Mouse (Mus musculus) brown adipose tissue, adult 24 weeks (tissue): Measurements from ENCODE around the gene Leng1. TPM values are rescaled to one million over a fixed set of nuclear protein-coding genes. Genes with fewer than 3 reads are reported as not detected.
A peak's percentile ranks its signal among the peaks of the same experiment; 100 is the strongest.

Experiments
- H3K27ac ChIP-seq: fragments of 200-500 bp; replicated peaks from 2 replicates; pipeline ENCODE4 v1.5.1; 2012; ENCODE audit warnings: low read depth, mild to moderate bottlenecking, low read length
- H3K4me1 ChIP-seq: fragments of 200-500 bp; 2 replicates; pipeline ENCODE4 v1.6.1; 2012; ENCODE audit warnings: low read length, mixed read lengths; ENCODE audit not compliant: control insufficient read depth, insufficient read depth, insufficient read length
- H3K4me3 ChIP-seq: fragments of 200-500 bp; 2 replicates; pipeline ENCODE4 v1.5.1; 2012; ENCODE audit warnings: low read depth, mild to moderate bottlenecking, low read length, moderate library complexity; ENCODE audit not compliant: insufficient read depth
- polyA plus RNA-seq: library from polyadenylated mRNA; stranded (reverse); fragments of >200 nt; gene quantifications from 2 replicates; pipeline ENCODE4 v1.2.4, GENCODE M21; 2012; ENCODE audit not compliant: missing spikeins, insufficient read depth, insufficient read length

The Leng1 gene
- polyA plus RNA-seq, 1 experiment = 19.4 TPM

DNA sequence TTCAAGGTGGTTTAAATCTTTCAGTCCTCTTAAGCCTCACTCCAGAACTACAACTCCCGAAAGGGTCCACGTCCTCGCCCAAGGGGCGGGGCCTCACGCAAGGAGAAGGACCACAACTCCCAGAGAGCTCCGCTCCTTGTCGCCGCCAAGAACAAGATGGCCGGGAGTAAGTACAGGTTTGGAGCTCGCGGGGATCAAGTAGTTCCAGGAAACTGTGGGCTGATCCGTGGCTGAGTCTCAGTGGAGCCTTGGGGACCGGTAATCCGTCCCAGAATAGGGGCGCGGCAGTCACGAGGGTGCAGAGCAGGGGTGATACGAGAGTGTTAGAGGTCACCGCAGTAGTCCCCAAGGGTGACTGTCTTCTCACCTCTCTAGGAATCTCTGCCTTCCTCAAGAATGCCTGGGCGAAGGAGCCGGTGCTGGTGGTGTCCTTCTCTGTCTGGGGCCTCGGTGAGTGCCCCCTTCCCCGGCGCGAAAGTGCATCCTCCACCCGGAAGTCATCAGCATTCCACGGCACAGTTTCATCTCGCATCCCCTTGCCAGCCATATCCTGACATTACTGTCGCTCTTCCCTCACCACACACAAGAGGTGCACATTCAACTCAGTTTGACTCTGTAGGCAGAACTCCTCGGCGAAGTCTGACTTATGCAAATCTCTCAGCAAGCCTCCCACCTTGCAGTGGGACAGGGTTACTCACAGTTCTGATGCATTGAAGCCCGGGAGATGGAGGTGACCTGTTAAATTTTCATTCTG, 48.2 kb downstream of the Leng1 start, which contains the start of gene Ndufa3:
TSS of gene Ndufa3 (plus strand) at position 132 of the 754 bp plus-strand sequence.
- H3K4me1 ChIP-seq = no peaks in the 10 kb centered on the region
- peak within 1 kb of the TSS; percentile 94 for H3K27ac ChIP-seq
- H3K4me3 ChIP-seq = peak within 1 kb of the TSS; percentile 79

DNA sequence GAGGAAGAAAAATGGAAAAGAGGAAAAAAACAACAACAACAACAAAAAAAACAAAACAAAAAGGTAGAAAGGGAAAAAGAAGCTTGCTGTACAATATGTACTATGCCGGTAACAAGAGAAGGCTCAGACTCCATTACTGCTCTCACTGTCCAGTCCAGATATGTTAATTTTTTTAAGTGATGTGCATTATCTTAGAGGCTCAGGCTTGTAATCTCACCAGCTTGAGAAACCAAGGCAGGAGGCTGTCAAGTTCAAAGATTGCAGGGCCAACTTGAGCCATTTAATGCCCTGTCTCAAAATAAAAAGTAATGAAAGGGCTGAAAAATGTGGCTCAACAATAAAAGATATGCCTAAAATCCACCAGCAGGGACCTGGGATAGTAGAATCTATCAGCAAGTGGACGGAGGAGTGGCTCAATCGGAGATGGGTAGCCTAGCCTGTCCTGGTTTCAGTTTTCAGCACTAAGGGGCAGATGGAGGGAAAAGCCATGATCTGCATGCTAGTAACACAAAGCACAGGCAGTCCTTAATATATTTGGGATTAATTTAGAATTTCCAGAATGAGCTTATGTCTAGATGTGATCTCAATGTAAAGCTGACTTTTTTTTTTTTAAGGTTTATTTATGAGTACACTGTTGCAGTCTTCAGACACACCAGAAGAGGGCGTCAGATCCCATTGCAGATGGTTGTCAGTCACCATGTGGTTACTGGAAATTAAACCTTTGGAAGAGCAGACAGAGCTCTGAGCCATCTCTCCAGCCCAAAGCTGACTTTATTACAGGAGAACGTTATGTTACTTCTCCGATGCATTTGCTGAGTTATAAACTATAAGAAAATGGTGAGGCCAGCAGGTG, 49.0 kb downstream of the Leng1 start:
- 0 out of 2 replicates have a peak overlapping the region, but pooled peaks have one; percentile 20 for H3K4me3 ChIP-seq
- peaks cover under 1% of the 10 kb centered on the region for H3K4me1 ChIP-seq
- no peak overlapping the region for H3K27ac ChIP-seq

DNA sequence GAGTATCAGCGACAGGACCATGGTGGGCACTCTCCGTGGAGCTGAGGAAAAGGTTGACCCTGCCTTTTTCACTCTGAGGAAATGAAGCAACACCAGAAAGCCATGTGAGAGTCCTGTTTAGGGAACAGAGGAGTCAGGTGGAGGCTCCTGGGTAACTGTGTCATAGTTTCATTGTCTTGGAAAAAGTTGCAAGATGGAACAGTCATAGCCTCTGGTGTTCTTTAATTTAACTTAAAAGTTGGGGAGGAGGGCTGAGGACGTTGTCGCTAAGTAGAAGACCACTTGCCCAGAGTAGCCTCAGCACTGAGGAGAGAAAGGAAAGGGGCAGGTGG, 49.6 kb downstream of the Leng1 start, which contains the start of gene Oscar:
TSS of gene Oscar (minus strand) at position 101 of the 332 bp plus-strand sequence.
- no peak within 1 kb of the TSS for H3K27ac ChIP-seq
- H3K4me3 ChIP-seq = 0 out of 2 replicates have a peak within 1 kb of the TSS, but pooled peaks have one; percentile 20
- peaks cover 3% of the 10 kb centered on the region for H3K4me1 ChIP-seq

DNA sequence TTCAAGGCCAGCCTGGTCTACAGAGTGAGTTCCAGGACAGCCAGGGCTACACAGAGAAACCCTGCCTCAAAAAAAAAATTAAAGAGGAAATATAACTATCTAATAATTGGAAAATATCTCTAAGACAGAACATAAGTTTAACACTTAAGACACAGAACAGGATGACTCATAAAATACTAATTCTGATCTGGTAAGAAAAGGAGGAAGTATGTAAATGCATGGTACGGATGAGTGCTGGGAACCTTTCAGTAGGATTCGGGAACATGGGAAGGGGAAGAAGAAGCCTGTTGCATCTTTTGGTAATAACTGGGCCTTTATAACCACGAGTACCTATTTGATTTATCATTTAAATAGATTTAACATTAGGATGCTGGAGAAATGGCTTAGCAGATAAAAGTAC, 51.6 kb downstream of the Leng1 start:
- Histone ChIP-seq H3K4me3 (no peak overlapping the region), H3K4me1 (peaks cover 6% of the 10 kb centered on the region), H3K27ac (no peak overlapping the region)

DNA sequence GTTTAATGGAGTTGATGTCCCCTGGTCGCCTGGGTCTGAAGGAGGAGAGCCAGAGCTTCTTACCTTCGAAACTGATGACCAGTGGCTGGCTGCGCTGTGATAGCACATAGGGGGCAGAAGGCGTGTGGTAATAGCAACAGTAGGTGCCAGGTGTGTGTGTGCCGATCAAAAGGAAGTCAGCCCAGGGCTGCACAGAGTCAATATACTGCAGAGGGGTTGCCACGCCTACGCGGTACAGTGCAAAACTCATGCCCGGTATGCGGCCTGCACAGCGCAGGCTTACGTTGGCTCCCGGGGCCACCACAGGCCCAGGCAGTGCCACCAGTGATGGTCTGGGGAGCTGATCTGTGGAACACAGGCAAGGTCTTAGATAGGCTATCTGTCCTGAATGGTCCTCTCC, 54.6 kb downstream of the Leng1 start:
- Histone ChIP-seq H3K4me1 (peaks cover 6% of the 10 kb centered on the region), H3K27ac (peak overlapping the region; percentile 80), H3K4me3 (no peak overlapping the region)

DNA sequence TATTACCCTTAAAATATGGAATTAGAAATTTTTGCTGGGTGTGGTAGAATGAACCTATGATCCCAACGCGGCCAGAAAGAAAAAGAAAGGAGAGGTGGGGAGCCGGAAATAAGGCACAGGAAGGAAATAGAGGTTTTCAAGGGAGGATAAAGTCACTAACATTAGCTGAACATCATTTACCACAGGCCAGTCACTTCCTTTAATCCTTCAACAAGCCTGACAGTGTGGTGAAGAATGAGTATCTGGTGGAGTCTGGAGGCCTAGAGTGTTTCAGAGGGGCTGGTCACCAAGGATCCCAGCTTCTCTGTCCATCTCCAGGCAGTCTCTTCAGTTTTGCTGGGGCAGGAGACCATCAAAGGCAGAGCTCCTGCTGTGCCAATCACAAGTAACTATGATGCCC, 55.2 kb downstream of the Leng1 start:
- H3K4me3 ChIP-seq = no peak overlapping the region
- peak overlapping the region; percentile 12 for H3K27ac ChIP-seq
- peaks cover 6% of the 10 kb centered on the region for H3K4me1 ChIP-seq

Other genes starting within 250 kb of the Leng1 start
- gene Cacng6, start 241.6 kb downstream of the Leng1 start, polyA plus RNA-seq = 0.52 and 2.5 TPM in 2 replicates
- gene Tarm1, start 163.2 kb downstream of the Leng1 start, polyA plus RNA-seq = 1.8 and 4.6 TPM in 2 replicates
- not detected in 2 replicates for gene Oscar, start 49.7 kb downstream of the Leng1 start, polyA plus RNA-seq
- 2,482 and 2,632 TPM in 2 replicates for gene Ndufa3, start 48.5 kb downstream of the Leng1 start, polyA plus RNA-seq
- gene Tfpt, start 35.9 kb downstream of the Leng1 start, polyA plus RNA-seq = 24.2 and 24.4 TPM in 2 replicates
- gene Prpf31, start 35.9 kb downstream of the Leng1 start, polyA plus RNA-seq = 18.7 and 20.7 TPM in 2 replicates
- 22.4 and 31.4 TPM in 2 replicates for gene Cnot3, start 20.6 kb downstream of the Leng1 start, polyA plus RNA-seq
- 0.67 TPM in 1 of 2 replicates, not detected in the other for gene Tmc4, start 11.7 kb upstream of the Leng1 start, polyA plus RNA-seq
- gene Tsen34, start 27.0 kb upstream of the Leng1 start, polyA plus RNA-seq = 37.7 and 38.0 TPM in 2 replicates
- 20.9 and 29.8 TPM in 2 replicates for gene Mboat7, start 27.7 kb upstream of the Leng1 start, polyA plus RNA-seq
- gene Rps9, start 38.2 kb upstream of the Leng1 start, polyA plus RNA-seq = 727 and 740 TPM in 2 replicates
- gene Pirb, start 54.6 kb upstream of the Leng1 start, polyA plus RNA-seq = 3.7 and 5.2 TPM in 2 replicates
- not detected in 2 replicates for gene Gm15448, start 159.8 kb upstream of the Leng1 start, polyA plus RNA-seq
- 0.55 TPM in 1 of 2 replicates, not detected in the other for gene Pira2, start 179.2 kb upstream of the Leng1 start, polyA plus RNA-seq
- not detected in 2 replicates for gene Gm14548, start 232.3 kb upstream of the Leng1 start, polyA plus RNA-seq
- gene Lilra6, start 249.7 kb upstream of the Leng1 start, polyA plus RNA-seq = 0.59 TPM in 1 of 2 replicates, not detected in the other